Mouse (Mus musculus) CH12.LX (cell line): ENCODE measurements around the gene Hlcs. TPM values are rescaled to one million over a fixed set of nuclear protein-coding genes. Genes with fewer than 3 reads are reported as not detected.

Experiments used
- DNase-seq: peaks from one replicate; pipeline ENCODE4 v3.0.0-alpha.2; 2013; ENCODE audit errors: extremely low read depth
- H3K27ac ChIP-seq: 2 replicates; pipeline ENCODE4 v1.5.1; 2012; ENCODE audit warnings: low read depth, mild to moderate bottlenecking, control low read depth, moderate library complexity; ENCODE audit not compliant: insufficient read depth
- H3K27me3 ChIP-seq: replicated peaks from 2 replicates; pipeline ENCODE3; 2012; ENCODE audit warnings: inconsistent platforms
- H3K36me3 ChIP-seq, 2 experiments: replicated peaks in 1 of 2; 2 replicates each; pipeline versions ENCODE3 to v1.6.1; 2012; ENCODE audit warnings: inconsistent platforms in 1 of 2, low read length in 1 of 2, mild to moderate bottlenecking in 1 of 2, mixed read lengths in 1 of 2, moderate library complexity in 1 of 2; ENCODE audit not compliant: control insufficient read depth in 1 of 2, insufficient read depth in 1 of 2
- H3K4me1 ChIP-seq, 2 experiments: 2 replicates each; pipeline ENCODE4 v1.6.1; 2012; ENCODE audit warnings: inconsistent platforms in 1 of 2, moderate library complexity in 1 of 2; ENCODE audit not compliant: insufficient read depth in 2 of 2, control insufficient read depth in 1 of 2
- H3K4me2 ChIP-seq: 2 replicates; pipeline ENCODE4 v1.6.1; 2012; ENCODE audit warnings: low read depth, mild to moderate bottlenecking, control low read depth; ENCODE audit not compliant: poor library complexity, insufficient read depth, severe bottlenecking
- H3K4me3 ChIP-seq, 3 experiments: fragments of 150-350 bp in 1 of 3; sonication (generic) in 1 of 3; replicated peaks in 1 of 3; 2 replicates each; pipeline versions ENCODE3 to v1.5.1; 2011 to 2012; ENCODE audit warnings: low read depth in 2 of 3, low read length in 2 of 3, mild to moderate bottlenecking in 2 of 3, moderate library complexity in 2 of 3, control low read depth in 1 of 3, improper control_type of control experiment in 1 of 3, inconsistent platforms in 1 of 3, mixed read lengths in 1 of 3; ENCODE audit not compliant: poor library complexity in 1 of 3
- H3K79me2 ChIP-seq: replicated peaks from 2 replicates; pipeline ENCODE4 v1.6.1; 2012; ENCODE audit warnings: mild to moderate bottlenecking, moderate library complexity; ENCODE audit not compliant: control insufficient read depth, poor library complexity, insufficient read depth, severe bottlenecking; ENCODE audit errors: extremely low read depth
- H3K9ac ChIP-seq: 2 replicates; pipeline ENCODE4 v1.6.1; 2012; ENCODE audit warnings: low read depth, mild to moderate bottlenecking, control low read depth, moderate library complexity; ENCODE audit not compliant: insufficient read depth
- H3K9me3 ChIP-seq: replicated peaks from 2 replicates; pipeline ENCODE3; 2012; ENCODE audit warnings: low read length, inconsistent platforms, mixed read lengths
- BHLHE40 ChIP-seq: IDR thresholded peaks from 2 replicates; pipeline ENCODE4 v1.6.1; 2011; ENCODE audit warnings: mild to moderate bottlenecking, low read depth, low read length, improper control_type of control experiment
- CTCF ChIP-seq, 2 experiments: IDR thresholded peaks in 1 of 2; conservative IDR thresholded peaks in 1 of 2; 2 replicates each; pipeline ENCODE4 v1.5.1; 2011 to 2012; ENCODE audit warnings: low read depth in 2 of 2, low read length in 2 of 2, improper control_type of control experiment in 1 of 2, inconsistent platforms in 1 of 2, mild to moderate bottlenecking in 1 of 2, moderate library complexity in 1 of 2
- E2F4 ChIP-seq: IDR thresholded peaks from 2 replicates; pipeline ENCODE4 v1.6.1; 2011; ENCODE audit warnings: low read depth, low read length, improper control_type of control experiment; ENCODE audit not compliant: insufficient replicate concordance
- ELF1 ChIP-seq: IDR thresholded peaks from 2 replicates; pipeline ENCODE4 v1.6.1; 2014; ENCODE audit warnings: low read depth, mild to moderate bottlenecking, inconsistent platforms, low read length, improper control_type of control experiment
- EP300 ChIP-seq: IDR thresholded peaks from 2 replicates; pipeline ENCODE4 v1.6.1; 2011; ENCODE audit warnings: low read length, improper control_type of control experiment
- GABPA ChIP-seq: IDR thresholded peaks from 2 replicates; pipeline ENCODE4 v1.6.1; 2012; ENCODE audit warnings: low read depth, low read length, improper control_type of control experiment, inconsistent platforms; ENCODE audit not compliant: insufficient replicate concordance
- IRF4 ChIP-seq: IDR thresholded peaks from 2 replicates; pipeline ENCODE4 v1.6.1; 2014; ENCODE audit warnings: low read depth, mild to moderate bottlenecking, inconsistent platforms, low read length, improper control_type of control experiment
- JUN ChIP-seq: IDR thresholded peaks from 2 replicates; pipeline ENCODE4 v1.6.1; 2011; ENCODE audit warnings: low read depth, mild to moderate bottlenecking, low read length, improper control_type of control experiment, moderate library complexity; ENCODE audit not compliant: insufficient read depth
- JUND ChIP-seq: conservative IDR thresholded peaks from 2 replicates; pipeline ENCODE4 v1.6.1; 2011; ENCODE audit warnings: low read depth, low read length, improper control_type of control experiment
- KAT2A ChIP-seq: IDR thresholded peaks from 2 replicates; pipeline ENCODE4 v1.6.1; 2012; ENCODE audit warnings: low read length, improper control_type of control experiment, inconsistent platforms; ENCODE audit not compliant: insufficient replicate concordance
- MAX ChIP-seq: IDR thresholded peaks from 2 replicates; pipeline ENCODE4 v1.6.1; 2011; ENCODE audit warnings: low read length, improper control_type of control experiment
- MEF2A ChIP-seq: IDR thresholded peaks from 2 replicates; pipeline ENCODE4 v1.6.1; 2014; ENCODE audit warnings: low read depth, mild to moderate bottlenecking, inconsistent platforms, low read length, improper control_type of control experiment, borderline replicate concordance
- MYC ChIP-seq: IDR thresholded peaks from 2 replicates; pipeline ENCODE4 v1.6.1; 2011; ENCODE audit warnings: low read depth, mild to moderate bottlenecking, improper control_type of control experiment, low read length
- NELFE ChIP-seq: IDR thresholded peaks from 2 replicates; pipeline ENCODE4 v1.6.1; 2011; ENCODE audit warnings: low read depth, low read length, improper control_type of control experiment
- NRF1 ChIP-seq: IDR thresholded peaks from 2 replicates; pipeline ENCODE4 v1.6.1; 2014; ENCODE audit warnings: low read depth, mild to moderate bottlenecking, inconsistent platforms, low read length, improper control_type of control experiment, moderate library complexity
- RAD21 ChIP-seq: IDR thresholded peaks from 2 replicates; pipeline ENCODE4 v1.6.1; 2011; ENCODE audit warnings: low read depth, mild to moderate bottlenecking, low read length, improper control_type of control experiment, moderate library complexity
- RCOR1 ChIP-seq: conservative IDR thresholded peaks from 2 replicates; pipeline ENCODE4 v1.6.1; 2012; ENCODE audit warnings: low read depth, mild to moderate bottlenecking, inconsistent platforms, low read length, improper control_type of control experiment
- SIN3A ChIP-seq: IDR thresholded peaks from 2 replicates; pipeline ENCODE4 v1.6.1; 2012; ENCODE audit warnings: low read length, improper control_type of control experiment, inconsistent platforms
- SMC3 ChIP-seq: IDR thresholded peaks from 2 replicates; pipeline ENCODE4 v1.6.1; 2011; ENCODE audit warnings: low read depth, low read length, improper control_type of control experiment
- TBP ChIP-seq: conservative IDR thresholded peaks from 2 replicates; pipeline ENCODE4 v1.6.1; 2011; ENCODE audit warnings: low read depth, low read length, improper control_type of control experiment
- USF1 ChIP-seq: IDR thresholded peaks from 2 replicates; pipeline ENCODE4 v1.6.1; 2014; ENCODE audit warnings: low read depth, mild to moderate bottlenecking, inconsistent platforms, low read length, improper control_type of control experiment
- ZC3H11A ChIP-seq: IDR thresholded peaks from 2 replicates; pipeline ENCODE4 v1.6.1; 2012; ENCODE audit warnings: low read depth, mild to moderate bottlenecking, inconsistent platforms, low read length, improper control_type of control experiment
- ZKSCAN1 ChIP-seq: IDR thresholded peaks from 2 replicates; pipeline ENCODE4 v1.6.1; 2012; ENCODE audit warnings: low read depth, inconsistent platforms, low read length, improper control_type of control experiment, borderline replicate concordance
- ZMIZ1 ChIP-seq: IDR thresholded peaks from 2 replicates; pipeline ENCODE4 v1.6.1; 2012; ENCODE audit warnings: low read depth, mild to moderate bottlenecking, inconsistent platforms, low read length, improper control_type of control experiment
- ZNF384 ChIP-seq: IDR thresholded peaks from 2 replicates; pipeline ENCODE4 v1.6.1; 2012; ENCODE audit warnings: low read depth, low read length, improper control_type of control experiment, inconsistent platforms
- dilution Hi-C: fragments of 300-500 bp; cut with MboI; formaldehyde crosslinking; loops from 2 replicates; pipeline ENCODE4 v1.14.3; 2020; ENCODE audit warnings: low sequenced_read_pairs; ENCODE audit not compliant: extremely low pct_unique_long_range_greater_than_20kb, extremely low pct_ligation_motif_present
- in situ Hi-C: fragments of 300-500 bp; cut with MboI; formaldehyde crosslinking; loops from 3 replicates; pipeline ENCODE4 v1.14.3; 2019; ENCODE audit warnings: low sequenced_read_pairs, low pct_ligation_motif_present, low pct_unique_long_range_greater_than_20kb, mixed read lengths
- polyA plus RNA-seq: library from polyadenylated mRNA; unstranded; fragments of >175 nt; gene quantifications from 2 replicates; pipeline ENCODE4 v1.2.1, GENCODE M21; 2012; ENCODE audit warnings: low read depth; ENCODE audit not compliant: insufficient read length
- total RNA-seq, 2 experiments: library from RNA; depleted of rRNA; stranded (reverse); fragments of 300-350 nt in 1 of 2; fragments of >200 nt in 1 of 2; gene quantifications; 2 replicates each; pipeline ENCODE4 v1.2.3; 2012 to 2014

Hlcs gene
- total and polyA plus RNA-seq, 3 experiments: 5.3 to 12.5 (median 9.4) TPM

DNA sequence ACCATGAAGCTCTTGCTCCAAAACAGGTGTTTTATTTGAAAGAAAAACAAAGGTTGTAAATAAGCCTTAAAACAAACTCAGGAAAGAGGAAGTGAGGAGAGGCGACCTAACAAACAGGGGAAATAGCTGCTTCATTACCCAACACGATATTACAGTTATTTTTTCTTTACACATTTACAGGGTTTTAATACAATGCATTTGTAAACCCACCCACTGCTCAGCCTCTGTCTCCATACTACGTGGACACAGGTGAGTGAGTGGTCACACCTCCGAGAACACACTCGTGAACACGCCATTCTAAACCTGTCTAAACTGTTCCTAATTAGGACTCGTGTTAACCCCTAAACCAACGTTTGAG lies 90.0 kb downstream of the Hlcs start:
- peak overlapping the region in 1 of 3 experiments; percentile 49 for H3K4me3 ChIP-seq
- no peaks in the 10 kb centered on the region for H3K27me3 ChIP-seq
- H3K27ac ChIP-seq: peak overlapping the region; percentile 71; the same call in 1 of the 2 replicates
- H3K9ac ChIP-seq: peak overlapping the region; percentile 38
- H3K36me3 ChIP-seq: peaks cover 0 to 30% of the 10 kb centered on the region in 2 experiments
- no peaks in the 10 kb centered on the region for H3K79me2 ChIP-seq
- DNase-seq: no peak
- peaks cover 13 to 40% of the 10 kb centered on the region in 2 experiments for H3K4me1 ChIP-seq
- peak overlapping the region; percentile 96 for H3K4me2 ChIP-seq
- in situ Hi-C loops: no loop called here
- dilution Hi-C loops: no loop called here
- no peaks in the 10 kb centered on the region for H3K9me3 ChIP-seq
- TF ChIP-seq JUN (peak; percentile 3; the same call in 1 of the 2 replicates), IRF4 (peak; percentile 49), GABPA (no peak), MEF2A (peak; percentile 40; the same call in 1 of the 2 replicates), E2F4 (no peak), ZNF384 (no peak), JUND (no peak; the same call in 1 of the 2 replicates), ZC3H11A (no peak), RAD21 (no peak), USF1 (no peak), EP300 (peak; percentile 82), ZKSCAN1 (no peak), BHLHE40 (no peak), SMC3 (no peak; the same call in 1 of the 2 replicates), RCOR1 (no peak), NELFE (no peak), SIN3A (peak; percentile 14; the same call in 1 of the 2 replicates), CTCF (conservative IDR thresholded peaks at IDR 0.05 in 1 of 2, IDR thresholded peaks at IDR 0.05 in 1 of 2; ENCODE audit: low read depth in 2 of 2, low read length in 2 of 2) (no peak), ELF1 (peak; percentile 50), ZMIZ1 (no peak), TBP (no peak), NRF1 (no peak), MYC (peak; percentile 29; the same call in 1 of the 2 replicates), KAT2A (no peak), MAX (peak; percentile 61)
